9 mouse cellular contexts compared by ENCODE assay signal in genomic region chr11:59707481-59707880, GRCm38 (mm10). TPM values are rescaled to one million over a fixed set of nuclear protein-coding genes. Genes with fewer than 3 reads are reported as not detected.
DNase-seq lines count a peak whose midpoint lies in the region; ATAC-seq lines count a peak whose summit lies in the region.
"Had no signal": no experiment of that assay in that cellular context is flagged by ENCODE, and none has a peak within 500 bp of the region (broad histone marks: within the 10 kb centered on the region; RNA-seq: fewer than 3 reads in every experiment).

No protein-coding gene starts in this region.

- no peak overlapping the region for H3K4me3 ChIP-seq in kidney, embryonic 16.5 days (ENCODE audit: low read length)
- H3K4me3 ChIP-seq in embryonic facial prominence, embryonic 10.5 days = peak overlapping the region; percentile 17; the same call in 1 of the 2 replicates
- no peak overlapping the region for H3K4me3 ChIP-seq in hindbrain, embryonic 13.5 days
- H3K4me3 ChIP-seq in midbrain, embryonic 15.5 days = no peak overlapping the region

- H3K9ac ChIP-seq in kidney, embryonic 16.5 days (replicated peaks; ENCODE audit: low read length) = no peak overlapping the region
- no peak overlapping the region for H3K9ac ChIP-seq in hindbrain, embryonic 13.5 days
- no peak overlapping the region for H3K9ac ChIP-seq in midbrain, embryonic 15.5 days

- H3K4me2 ChIP-seq in kidney, embryonic 16.5 days (replicated peaks; ENCODE audit: low read depth, low read length) = peak overlapping the region; percentile 13; the same call in 1 of the 2 replicates
- no peak overlapping the region for H3K4me2 ChIP-seq in hindbrain, embryonic 13.5 days
- H3K4me2 ChIP-seq in midbrain, embryonic 15.5 days = no peak overlapping the region

- peaks cover 37% of the 10 kb centered on the region for H3K4me1 ChIP-seq in kidney, embryonic 16.5 days (ENCODE audit: insufficient read depth, low read length)
- H3K4me1 ChIP-seq in embryonic facial prominence, embryonic 10.5 days = peaks cover 38% of the 10 kb centered on the region
- peaks cover 36% of the 10 kb centered on the region for H3K4me1 ChIP-seq in hindbrain, embryonic 13.5 days (replicated peaks)
- peaks cover 21% of the 10 kb centered on the region for H3K4me1 ChIP-seq in midbrain, embryonic 15.5 days

- no peaks in the 10 kb centered on the region for H3K9me3 ChIP-seq in kidney, embryonic 16.5 days (ENCODE audit: low read length)
- no peaks in the 10 kb centered on the region for H3K9me3 ChIP-seq in embryonic facial prominence, embryonic 10.5 days
- no peaks in the 10 kb centered on the region for H3K9me3 ChIP-seq in hindbrain, embryonic 13.5 days
- H3K9me3 ChIP-seq in midbrain, embryonic 15.5 days = no peaks in the 10 kb centered on the region
- H3K9me3 ChIP-seq: G1E had no signal

- 37% methylated on average over 2 of the region's 2 CpGs for WGBS in kidney, embryonic 16.5 days
- 31% methylated on average over 2 of the region's 2 CpGs for WGBS in embryonic facial prominence, embryonic 10.5 days
- WGBS in hindbrain, embryonic 13.5 days = 15% methylated on average over 2 of the region's 2 CpGs
- 7% methylated on average over 2 of the region's 2 CpGs for WGBS in midbrain, embryonic 15.5 days

- ATAC-seq in kidney, embryonic 16.5 days (ENCODE audit: low FRiP score, low TSS enrichment) = peak; percentile 67
- no peak for ATAC-seq in hindbrain, embryonic 13.5 days (ENCODE audit: low FRiP score)
- no peak for ATAC-seq in midbrain, embryonic 15.5 days (replicated peaks)

- no peak for DNase-seq in kidney, adult 11 months
- no peak for DNase-seq in embryonic facial prominence, embryonic 10.5 days (ENCODE audit: low spot score)
- DNase-seq in layer of hippocampus, postnatal 10 days (ENCODE audit: low spot score in 2 of 2) = no peak
- no peak for DNase-seq in cerebellum, postnatal 10 days
- no peak for DNase-seq in left cerebral cortex, adult 11 months (ENCODE audit: low spot score)

- H3K27ac ChIP-seq in kidney, embryonic 16.5 days (ENCODE audit: low read length) = peak overlapping the region; percentile 94
- peak overlapping the region; percentile 82 for H3K27ac ChIP-seq in embryonic facial prominence, embryonic 10.5 days (replicated peaks)
- peak overlapping the region; percentile 79 for H3K27ac ChIP-seq in hindbrain, embryonic 13.5 days
- peak overlapping the region; percentile 79 for H3K27ac ChIP-seq in midbrain, embryonic 15.5 days

- H3K27me3 ChIP-seq in kidney, embryonic 16.5 days (ENCODE audit: insufficient read depth, low read length) = no peaks in the 10 kb centered on the region
- no peaks in the 10 kb centered on the region for H3K27me3 ChIP-seq in embryonic facial prominence, embryonic 10.5 days (replicated peaks; ENCODE audit: low read depth, poor library complexity, severe bottlenecking)
- no peaks in the 10 kb centered on the region for H3K27me3 ChIP-seq in hindbrain, embryonic 13.5 days
- H3K27me3 ChIP-seq in midbrain, embryonic 15.5 days (replicated peaks) = no peaks in the 10 kb centered on the region

- H3K36me3 ChIP-seq in kidney, embryonic 16.5 days (ENCODE audit: insufficient read depth, low read length) = peaks cover 3% of the 10 kb centered on the region; the same call in 1 of the 2 replicates
- H3K36me3 ChIP-seq in embryonic facial prominence, embryonic 10.5 days (replicated peaks) = peaks cover 33% of the 10 kb centered on the region
- H3K36me3 ChIP-seq in hindbrain, embryonic 13.5 days = peaks cover 11% of the 10 kb centered on the region
- H3K36me3 ChIP-seq in midbrain, embryonic 15.5 days (replicated peaks) = no peaks in the 10 kb centered on the region

RNA-seq across cellular contexts. Expression of gene Mprip, which starts 46.4 kb away (rescaled TPM):
- polyA plus RNA-seq in kidney, embryonic 16.5 days (2015; fragmentation: Nextera tagmentation; extraction: Ambion mirVana) = 42.7 and 43.8 TPM in 2 replicates
- polyA plus RNA-seq in embryonic facial prominence, embryonic 10.5 days (2016; fragmentation: Nextera tagmentation; extraction: Ambion mirVana) = 40.8 and 49.9 TPM in 2 replicates
- polyA plus RNA-seq in hindbrain, embryonic 13.5 days (2015; fragmentation: Nextera tagmentation; extraction: Ambion mirVana) = 36.6 and 37.9 TPM in 2 replicates
- polyA plus RNA-seq in midbrain, embryonic 15.5 days (2015; fragmentation: Nextera tagmentation; extraction: Ambion mirVana) = 77.5 and 85.4 TPM in 2 replicates
- 100 to 1,000 TPM; 240 to 256 TPM for total RNA-seq in layer of hippocampus, postnatal 10 days (2021)
